Mouse (Mus musculus): Measurements from ENCODE around the gene Clec16a.

Clec16a gene

DNA sequence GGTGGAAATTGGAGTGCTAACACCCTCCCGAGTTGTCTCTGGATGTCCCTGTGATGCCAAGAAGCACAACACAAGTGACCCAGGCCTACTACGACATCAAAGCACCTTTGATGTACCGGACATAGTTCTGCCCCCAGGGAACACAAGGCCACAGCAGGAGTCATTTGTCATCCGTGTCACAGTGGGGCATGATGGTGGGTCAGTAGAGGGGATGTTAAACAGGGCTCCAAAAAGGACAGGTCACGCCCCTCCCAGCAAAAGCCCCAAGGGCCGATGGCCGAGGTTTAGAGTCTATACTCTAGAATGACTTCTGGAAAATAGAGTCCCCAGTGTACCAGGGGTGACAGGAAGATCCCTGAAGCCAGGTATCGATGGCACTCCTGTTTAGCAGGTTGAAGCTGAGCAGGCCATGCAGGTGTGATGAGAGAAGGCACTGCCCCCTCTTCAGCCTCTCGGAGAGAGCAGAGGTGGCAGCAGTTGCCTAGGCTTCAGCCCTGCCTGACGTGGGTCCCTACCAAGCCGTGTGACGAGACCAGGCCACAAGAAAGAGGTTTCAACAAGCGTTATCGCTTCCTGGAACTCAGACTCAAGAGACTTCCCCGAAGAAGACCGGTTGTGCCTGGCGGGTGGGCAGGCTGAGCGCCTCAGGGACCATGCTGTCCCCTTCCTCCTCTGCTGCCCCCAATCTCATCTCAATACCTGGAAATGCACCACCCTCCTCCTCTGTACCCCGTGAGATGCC is 226.8 kb downstream of the Clec16a start:
- peak; percentile 72 to 85 for DNase-seq

DNA sequence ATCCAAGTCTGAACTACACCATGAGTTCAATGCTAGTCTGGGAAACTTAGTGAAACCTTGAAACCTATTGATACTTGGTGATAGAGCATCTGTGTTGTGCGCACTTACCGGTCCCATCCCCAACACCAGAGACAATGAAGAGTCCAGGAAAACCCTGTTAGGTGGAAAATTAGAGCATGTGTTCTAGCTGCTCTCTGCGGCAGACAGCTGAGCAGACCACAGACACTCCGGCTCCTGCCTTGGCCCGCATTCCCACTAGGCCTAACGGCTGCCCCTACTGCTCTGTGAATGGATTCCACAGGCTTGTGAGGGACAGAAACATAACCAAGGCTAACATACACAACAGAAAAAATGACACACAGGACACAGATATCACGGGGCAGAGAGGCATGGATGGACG is 228.4 kb downstream of the Clec16a start:
- no peak for DNase-seq

DNA sequence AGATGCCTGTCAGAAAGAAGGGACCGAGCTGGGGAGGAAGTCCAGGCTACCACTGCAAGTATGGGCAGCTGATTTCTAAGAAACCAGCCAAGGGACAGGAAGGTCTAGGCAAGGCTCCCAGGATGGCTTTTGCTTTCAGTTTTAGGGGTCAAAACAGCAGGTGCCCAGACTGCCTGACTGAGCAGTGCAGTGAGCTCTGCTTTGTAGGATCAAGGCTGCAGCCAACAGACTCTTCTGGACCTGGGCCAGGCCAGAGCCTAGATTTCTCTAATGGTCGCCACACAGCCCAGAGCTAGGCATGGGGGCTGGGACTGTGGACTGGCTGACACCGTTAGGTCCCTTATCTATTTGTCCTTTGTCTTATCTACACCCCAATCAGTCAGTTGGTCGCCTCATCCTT is 229.6 kb downstream of the Clec16a start:
- no peak for DNase-seq

DNA sequence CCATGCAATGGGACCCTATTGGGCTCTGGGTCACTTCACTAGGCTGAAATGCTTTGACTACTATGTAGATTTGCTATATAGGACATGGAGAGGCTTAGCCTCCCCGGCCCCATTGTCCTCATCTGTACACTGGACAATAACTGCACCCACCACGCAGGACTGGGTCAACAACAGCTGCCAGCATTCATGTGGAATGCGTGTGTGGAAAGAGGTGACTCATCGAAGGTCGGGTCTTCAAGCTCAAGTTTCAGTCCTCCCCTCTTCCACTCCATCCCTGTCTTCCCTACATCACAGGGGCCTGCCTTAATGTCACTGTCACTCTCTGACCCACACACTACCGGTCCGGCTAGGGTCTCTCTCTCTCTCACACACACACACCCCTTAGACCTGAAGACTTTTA is 231.2 kb downstream of the Clec16a start:
- DNase-seq = no peak

DNA sequence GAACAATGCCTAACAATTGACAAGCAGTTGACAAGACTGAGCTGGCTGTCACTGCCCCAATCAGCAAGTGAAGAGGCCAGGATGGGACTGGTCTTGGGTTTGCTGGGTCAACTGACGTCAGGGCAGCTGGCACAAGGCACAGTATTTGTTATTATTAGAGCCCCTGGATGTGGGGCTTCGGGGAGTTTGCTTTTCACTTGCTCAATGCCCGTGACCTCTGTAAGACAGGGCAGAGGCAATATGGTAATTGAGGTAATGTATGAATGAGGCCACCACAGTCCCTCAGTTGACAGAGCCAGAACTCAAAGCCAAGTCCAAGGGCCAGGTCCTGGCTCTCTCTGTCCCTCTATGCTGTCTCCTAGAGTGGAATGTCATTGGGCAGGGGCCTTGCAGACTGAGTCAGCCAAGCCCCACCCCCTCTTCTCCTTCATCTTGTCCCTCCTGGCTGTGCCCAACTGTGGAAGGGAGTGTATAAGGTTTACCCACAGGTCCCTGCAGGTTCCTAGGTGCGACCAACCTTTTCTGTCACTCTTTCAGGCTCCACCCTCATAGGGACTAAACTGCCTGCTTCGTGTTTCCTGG is 232.5 kb downstream of the Clec16a start:
- DNase-seq = no peak

DNA sequence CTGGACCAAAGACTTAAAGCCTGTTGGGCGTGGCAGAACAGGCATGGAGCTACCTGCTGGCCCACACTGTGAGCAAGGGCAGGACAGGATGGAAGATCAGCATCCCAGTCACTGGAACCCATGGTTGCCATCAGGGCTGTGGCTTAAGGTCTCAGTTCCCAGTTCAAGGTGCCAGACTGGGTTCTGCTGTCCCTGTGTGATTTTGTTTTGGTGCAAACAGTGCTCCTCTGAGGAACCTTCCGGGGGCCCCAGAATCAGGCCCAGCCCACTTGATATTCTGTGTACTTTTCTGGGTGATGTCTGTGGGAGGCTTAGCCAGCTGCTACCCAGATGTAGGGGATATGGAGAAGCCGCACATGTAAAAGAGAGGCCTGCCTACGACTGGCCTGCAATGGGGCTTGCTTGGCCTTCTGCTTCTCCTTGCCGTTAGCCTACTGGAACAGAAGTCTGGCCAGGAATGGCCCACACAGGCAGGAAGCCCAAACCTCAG is 235.5 kb downstream of the Clec16a start:
- DNase-seq = peak in 1 of 2 experiments; percentile 33

DNA sequence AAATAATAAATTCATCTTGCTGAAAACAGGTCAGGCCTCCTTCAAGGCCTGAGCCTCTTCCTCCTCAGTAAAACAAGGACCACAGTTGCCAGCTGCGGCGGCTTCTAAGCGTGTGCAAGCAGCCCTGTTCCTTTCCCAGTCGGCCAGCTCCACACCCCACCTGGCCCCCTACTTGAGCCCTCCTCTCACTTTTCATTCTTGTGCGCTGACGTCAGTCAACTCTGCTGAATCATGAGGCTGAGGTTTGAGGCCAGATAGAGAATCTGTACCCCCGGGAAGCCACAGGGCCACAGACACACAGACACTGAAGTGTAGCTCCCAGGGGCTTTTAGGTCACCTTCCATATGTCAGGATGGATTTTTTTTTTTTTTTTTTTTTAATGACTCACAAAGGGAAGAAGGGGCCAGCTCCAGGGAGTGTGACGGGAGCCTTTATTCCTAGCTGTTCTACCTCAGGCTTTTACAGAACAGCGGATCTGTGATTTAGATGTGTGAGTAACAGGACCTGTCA is 236.8 kb downstream of the Clec16a start:
- DNase-seq = peak; percentile 49 to 76

DNA sequence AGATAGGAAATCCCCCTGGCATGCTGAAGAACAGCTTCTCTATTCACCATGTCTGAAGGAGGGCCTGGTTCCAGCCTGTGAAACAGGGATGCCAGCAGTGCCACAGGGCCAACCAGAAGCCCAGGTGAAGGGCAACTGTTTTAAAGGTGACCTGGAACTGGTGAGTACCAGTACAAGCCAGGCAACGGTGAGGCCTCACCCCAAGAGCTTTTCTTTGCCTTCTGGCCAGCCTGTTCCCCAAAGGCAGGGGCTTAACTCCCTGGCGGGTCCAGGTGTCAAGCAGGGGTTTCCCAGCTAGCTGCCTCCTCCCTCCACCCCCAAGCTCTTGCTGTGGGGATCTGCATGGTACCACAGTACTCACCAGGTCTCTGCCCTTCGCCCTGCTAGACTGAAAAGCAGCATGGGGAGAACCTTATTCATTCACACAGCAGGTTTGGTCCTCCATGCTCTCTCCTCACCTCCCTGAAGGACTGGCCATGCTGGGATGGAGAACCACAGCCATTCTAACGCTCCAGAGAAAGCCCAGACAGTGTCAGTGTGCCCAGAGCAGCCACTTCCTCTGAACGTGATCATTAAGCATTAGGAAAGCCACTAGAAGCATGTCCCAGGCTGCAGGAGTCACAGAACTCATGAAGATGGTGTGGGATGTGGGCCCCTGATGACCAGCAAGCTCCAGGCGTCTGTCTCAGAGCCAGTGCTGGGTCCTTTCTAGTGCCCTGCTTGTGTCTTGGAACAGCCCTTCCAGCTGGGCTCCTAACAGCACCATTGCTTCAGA is 237.4 kb downstream of the Clec16a start:
- peak in 1 of 2 experiments; percentile 55 for DNase-seq

DNA sequence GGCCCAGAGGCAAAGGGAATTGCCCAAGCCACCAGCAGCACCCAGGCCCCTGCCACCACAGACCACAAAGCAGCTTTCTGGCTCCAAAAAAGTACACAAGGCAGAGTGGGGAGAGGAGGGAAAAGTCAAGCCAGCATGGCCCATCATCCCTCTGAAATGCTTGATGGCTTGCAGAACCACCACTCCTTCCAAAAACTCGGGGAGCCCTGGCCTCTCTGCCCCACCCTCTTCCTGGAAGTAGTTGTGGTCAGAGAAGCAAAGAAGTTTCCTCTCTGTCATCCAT is 238.0 kb downstream of the Clec16a start:
- peak in 1 of 2 experiments; percentile 46 for DNase-seq

DNA sequence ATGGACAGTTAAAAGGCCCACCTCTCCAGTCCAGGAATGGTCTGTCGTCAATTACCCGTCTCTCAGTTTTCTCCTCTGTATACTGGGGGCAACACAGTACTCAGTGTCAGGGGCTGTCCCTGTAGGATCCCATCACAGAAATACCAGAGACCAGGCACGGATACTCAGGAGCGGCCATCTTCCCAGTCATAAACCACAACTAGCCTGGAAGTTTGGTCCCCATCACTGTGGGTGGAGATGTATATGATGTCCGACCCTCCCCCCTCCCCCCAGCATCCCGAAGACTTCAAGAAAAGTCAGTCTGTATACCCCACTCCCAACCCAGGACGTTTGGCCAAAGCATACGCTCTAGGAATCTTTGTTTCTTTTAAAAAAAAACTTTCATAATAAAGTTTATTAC is 238.3 kb downstream of the Clec16a start:
- DNase-seq = no peak

DNA sequence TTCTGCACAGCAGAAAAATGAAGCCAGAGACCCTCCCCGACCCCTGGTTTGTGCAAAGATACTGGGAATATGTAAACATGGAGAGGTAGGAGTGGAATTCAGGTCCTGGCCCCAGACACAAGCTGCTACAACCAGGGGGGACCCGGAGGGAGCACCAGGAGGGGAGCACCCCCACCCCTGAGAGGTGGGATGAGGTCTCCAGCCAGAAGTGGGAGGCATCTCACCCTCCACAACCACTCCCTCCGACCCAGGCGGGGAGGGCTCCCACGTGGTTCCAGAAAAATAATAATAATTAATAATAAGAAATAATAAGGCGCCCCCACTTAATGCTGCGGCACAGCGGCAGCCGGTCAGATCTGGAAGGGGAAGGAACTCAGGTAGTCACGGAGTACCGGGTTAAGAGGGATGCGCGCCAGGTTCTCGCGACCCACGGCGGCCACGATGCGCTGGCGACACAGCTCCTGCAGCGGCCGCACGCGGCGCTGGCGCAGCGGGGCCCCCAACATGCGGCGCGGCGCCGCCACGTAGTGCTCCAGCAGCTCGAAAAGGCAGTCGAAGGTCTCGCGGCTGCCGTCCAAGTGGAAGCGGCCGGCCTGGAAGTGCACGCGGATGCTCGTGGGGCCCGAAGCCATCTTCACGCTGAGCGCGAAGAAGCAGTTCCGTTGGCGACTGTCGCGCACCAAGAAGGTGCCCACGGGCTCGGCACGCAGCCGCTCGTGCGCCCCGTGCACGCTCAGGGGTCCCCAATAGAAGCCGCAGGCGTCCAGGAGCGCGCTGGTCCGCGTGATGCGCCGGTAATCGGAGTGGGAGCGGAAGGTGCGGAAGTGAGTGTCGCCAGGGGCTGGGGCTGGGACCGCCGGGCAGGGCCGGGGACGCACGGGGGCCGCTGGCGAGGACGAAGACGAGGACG is 239.0 kb downstream of the Clec16a start:
- DNase-seq = peak; percentile 39 to 74

DNA sequence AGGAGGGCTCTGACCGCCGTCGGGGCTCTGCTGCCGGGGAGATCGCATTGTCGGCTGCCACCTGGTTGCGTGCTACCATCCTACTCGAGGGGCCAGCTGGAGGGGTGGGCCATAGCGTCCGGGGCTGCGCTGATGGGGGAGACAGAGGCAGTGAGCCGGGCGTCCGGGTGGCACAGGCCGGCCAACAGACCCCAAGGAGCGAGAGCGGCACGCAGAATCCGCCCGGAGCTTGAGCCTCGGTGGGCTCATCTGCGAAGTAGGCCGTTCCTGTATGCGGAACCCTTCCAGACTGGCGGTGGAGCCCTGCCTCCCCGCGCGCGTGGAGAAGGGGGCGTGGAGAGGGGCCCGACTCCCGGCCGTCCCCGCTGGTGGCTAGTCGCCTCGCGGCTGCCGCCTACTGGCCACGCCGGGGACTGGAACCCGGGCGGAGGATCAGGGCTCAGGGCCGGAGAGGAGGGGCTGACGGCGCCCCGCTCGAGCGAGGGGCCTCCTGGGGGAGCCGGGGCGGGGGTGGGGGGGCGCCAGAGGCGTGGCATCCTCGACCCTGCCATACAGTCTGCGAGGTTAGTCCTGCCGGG is 239.7 kb downstream of the Clec16a start:
- peak; percentile 98 to 99 for DNase-seq

DNA sequence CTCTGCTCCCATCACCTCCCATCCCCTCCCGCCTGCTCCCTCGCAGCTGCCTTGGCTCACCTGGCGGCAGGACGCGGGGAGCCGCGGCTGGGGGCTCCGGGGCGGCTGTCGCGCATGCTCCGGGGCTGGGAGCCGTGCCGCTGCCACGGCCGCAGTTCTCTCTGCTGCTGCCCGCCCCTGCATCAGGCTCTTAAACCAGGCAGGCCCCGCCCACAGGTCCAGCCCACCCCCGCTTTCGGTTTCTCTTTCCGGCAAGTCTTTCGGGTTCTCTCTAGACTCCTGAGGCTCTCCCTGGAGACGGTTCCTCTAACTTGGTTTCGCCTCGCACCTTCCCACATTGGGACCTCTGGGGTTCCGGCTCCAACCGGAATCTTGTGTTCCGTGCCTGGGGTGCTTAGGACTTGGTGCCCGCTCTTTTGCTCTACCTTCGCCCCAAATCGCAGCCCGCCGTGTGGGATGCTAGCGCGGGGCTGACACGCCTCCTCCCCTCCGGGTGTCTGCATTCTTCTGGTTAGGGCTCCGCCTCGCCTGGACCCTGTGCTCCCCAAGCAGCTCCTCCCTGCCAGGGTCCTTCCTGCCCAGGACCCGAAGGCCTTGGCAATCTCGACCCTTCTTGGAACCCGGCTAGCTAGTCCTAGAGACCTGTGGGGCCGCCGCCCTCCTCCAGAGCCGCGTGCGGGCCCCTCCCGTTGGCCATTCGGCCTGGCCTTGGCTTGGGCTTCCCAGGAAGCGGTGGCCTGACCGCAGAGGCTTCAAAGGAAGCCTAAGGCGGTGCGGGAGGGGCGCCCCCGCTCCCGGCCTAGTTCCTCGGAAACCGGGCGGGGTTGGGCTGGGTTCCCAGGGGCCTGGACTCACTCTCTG is 240.5 kb downstream of the Clec16a start, which contains the start of gene Socs1:
TSS of gene Socs1 (minus strand) at position 166 of the 861 bp plus-strand sequence.
- DNase-seq = peak; percentile 95 to 98

DNA sequence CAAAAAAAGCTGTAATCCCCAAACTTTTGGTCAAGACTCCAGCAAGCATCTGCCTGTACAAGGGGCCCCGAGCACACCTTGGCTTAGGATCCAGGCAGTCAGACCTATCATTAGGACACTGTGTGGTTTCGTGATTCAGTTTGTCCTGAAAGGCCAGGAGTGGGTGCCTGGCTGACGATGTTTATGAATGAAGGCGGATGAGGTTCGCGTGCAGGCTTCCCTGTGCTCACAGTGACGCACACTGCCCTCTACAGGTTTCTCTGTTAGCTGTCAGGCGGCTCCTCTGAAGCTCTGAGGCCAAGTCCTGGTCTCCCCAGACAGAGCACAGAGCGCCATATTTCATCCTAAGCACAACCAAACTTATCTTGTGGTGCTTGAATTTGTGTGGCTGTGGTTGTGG is 241.1 kb downstream of the Clec16a start:
- DNase-seq = peak; percentile 84 to 90

DNA sequence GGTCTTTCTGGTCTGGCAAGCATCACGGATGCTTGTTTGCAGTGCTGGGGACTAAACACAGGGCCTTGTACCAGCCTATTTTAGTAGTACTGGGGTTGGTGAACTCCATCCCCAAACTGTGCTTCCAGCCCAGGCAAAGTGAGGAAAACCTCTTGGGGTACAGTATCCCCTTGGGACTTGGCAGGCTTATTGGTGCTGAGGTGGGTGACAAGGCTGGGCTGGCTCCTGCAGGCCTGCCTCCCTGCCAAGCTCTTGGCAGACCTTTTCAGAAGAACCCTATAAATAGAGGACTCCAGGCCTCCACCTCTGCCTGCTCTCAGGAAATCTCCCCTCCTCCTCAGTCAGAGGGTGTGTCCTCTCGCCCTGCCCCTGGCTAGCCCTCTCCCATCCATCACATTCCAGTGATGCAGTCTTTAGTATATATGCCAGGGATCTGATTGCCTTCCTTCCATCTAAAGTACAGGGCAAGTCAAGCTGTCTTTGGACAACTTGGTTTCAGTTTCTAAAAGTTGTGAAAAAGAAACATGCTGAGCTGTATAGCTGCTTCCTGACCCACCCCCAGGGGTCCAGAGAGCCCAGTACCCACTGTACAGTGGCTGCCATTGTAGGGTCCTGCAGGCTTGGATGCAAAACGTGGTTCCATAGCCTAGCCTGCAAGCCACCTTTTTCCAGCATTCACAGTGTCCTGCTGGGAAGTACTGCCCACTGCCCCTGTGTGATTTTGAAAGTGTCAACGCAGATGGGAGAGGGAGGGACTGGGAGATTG is 241.8 kb downstream of the Clec16a start:
- DNase-seq = no peak

DNA sequence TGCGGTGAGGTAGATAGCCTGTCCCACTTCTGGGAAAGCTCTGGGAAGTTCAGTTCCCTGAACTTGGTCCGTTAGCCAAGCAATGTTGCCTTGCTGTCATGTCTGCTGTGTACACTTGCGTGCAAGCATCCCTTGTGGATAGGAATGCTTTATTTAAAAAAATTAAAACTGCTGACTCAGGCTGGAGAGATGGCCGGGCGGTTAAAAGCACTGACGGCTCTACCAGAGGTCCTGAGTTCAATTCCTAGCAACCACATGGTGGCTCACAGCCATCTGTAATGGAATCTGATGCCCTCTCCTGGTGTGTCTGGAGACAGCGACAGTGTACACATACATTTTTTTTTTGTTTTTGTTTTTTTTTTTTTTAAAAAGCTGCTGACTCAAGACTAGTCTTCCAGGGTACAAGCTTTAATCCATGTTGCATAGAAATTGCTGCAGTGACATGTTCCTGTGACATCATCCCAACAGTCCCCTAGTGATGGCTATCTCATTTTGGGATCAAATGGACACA is 242.5 kb downstream of the Clec16a start:
- no peak for DNase-seq

DNA sequence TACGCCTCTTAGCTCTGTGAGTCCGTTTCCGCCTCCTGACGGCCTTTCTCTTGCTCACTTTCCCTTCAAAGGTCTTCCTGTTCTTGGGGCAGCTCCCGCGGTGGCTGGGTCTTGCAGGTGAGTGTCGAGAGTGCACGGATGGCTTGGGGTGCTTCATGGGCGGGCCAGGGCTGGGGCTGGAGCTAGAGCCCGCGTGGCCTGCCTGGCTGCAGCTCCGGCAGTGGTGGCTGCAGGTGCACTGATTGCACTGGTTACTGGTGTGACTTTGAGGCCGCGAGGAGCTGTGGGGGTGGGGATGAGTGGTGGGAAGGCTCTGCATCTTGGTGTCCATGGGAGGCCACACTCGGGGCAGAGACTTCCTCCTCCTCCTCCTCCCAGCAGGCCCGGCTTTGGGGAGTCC is 243.1 kb downstream of the Clec16a start, which contains the start of gene Tnp2:
TSS of gene Tnp2 (minus strand) at position 390 of the 400 bp plus-strand sequence.
- DNase-seq = peak; percentile 72 to 77

DNA sequence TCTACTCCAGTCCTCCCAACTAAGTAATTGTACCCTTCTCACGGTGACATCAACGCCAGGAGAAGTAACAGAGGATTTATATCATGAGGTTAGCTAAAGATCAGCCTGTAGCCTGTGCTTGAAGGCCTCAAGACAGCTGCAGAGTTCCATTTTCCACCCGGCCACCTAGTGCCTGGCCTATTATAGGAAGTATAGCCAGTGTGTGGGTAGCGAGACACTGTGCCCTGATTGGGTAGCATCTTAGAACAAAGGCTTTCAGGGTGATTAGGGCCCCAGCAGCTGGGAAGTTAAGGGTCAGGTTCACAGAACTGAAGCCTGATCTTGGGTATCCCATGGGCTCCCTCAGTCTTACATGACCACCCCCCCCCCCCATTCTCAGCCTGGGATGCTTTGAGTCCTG is 243.7 kb downstream of the Clec16a start:
- DNase-seq = no peak

DNA sequence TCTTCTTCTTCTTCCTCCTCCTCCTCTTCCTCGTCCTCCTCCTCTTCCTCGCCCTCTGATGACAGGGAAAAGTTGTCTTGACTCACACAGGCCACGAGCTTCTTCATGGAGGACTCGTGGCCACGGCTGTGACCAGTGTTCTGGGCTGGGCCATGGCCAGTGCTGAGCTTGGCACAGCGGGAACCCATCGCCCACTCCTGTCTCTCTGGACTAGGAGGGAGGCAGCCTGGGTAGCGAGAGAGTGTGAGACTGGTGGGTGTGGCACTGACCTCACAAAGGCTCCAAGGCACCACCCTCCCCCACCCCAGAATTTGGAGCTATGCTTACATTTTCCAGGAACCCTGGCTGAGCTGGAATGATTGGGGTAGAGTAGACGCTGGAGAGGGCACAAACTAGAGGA is 245.6 kb downstream of the Clec16a start, which contains the start of gene Prm3:
TSS of gene Prm3 (minus strand) at position 213 of the 400 bp plus-strand sequence.
- no peak for DNase-seq

Measured in thymus, postnatal 36 days (tissue).